Mouse (Mus musculus) MEL (cell line): ENCODE results near the gene Sik3. TPM values are rescaled to one million over a fixed set of nuclear protein-coding genes. Genes with fewer than 3 reads are reported as not detected.

Experiments used
- DNase-seq: peaks from one replicate; pipeline ENCODE4 v3.0.0; 2011; ENCODE audit warnings: low read depth, low spot score
- H3K27ac ChIP-seq: 2 replicates; pipeline ENCODE4 v1.5.1; 2012; ENCODE audit warnings: low read depth, mild to moderate bottlenecking, control low read depth, low read length, moderate library complexity; ENCODE audit not compliant: control insufficient read depth
- H3K27me3 ChIP-seq, 2 experiments: fragments of 150-350 bp in 1 of 2; sonication (generic) in 1 of 2; 2 replicates each; pipeline ENCODE4 v1.6.1; 2012; ENCODE audit warnings: low read length in 2 of 2, mild to moderate bottlenecking in 2 of 2, improper control_type of control experiment in 1 of 2, moderate library complexity in 1 of 2; ENCODE audit not compliant: insufficient read depth in 2 of 2, control insufficient read depth in 1 of 2
- H3K36me3 ChIP-seq, 2 experiments: 2 replicates each; pipeline ENCODE4 v1.6.1; 2012 to 2014; ENCODE audit warnings: low read length in 2 of 2, improper control_type of control experiment in 1 of 2, inconsistent platforms in 1 of 2, mild to moderate bottlenecking in 1 of 2; ENCODE audit not compliant: insufficient read depth in 2 of 2, control insufficient read depth in 1 of 2
- H3K4me1 ChIP-seq, 2 experiments: fragments of 150-350 bp in 1 of 2; sonication (generic) in 1 of 2; 2 replicates each; pipeline ENCODE4 v1.6.1; 2012; ENCODE audit warnings: low read length in 2 of 2, improper control_type of control experiment in 1 of 2, mild to moderate bottlenecking in 1 of 2; ENCODE audit not compliant: insufficient read depth in 2 of 2, control insufficient read depth in 1 of 2
- H3K4me3 ChIP-seq, 2 experiments: fragments of 150-350 bp in 1 of 2; sonication (generic) in 1 of 2; 2 replicates each; pipeline ENCODE4 v1.5.1; 2012; ENCODE audit warnings: low read depth in 2 of 2, low read length in 2 of 2, mild to moderate bottlenecking in 2 of 2, moderate library complexity in 2 of 2, control low read depth in 1 of 2, improper control_type of control experiment in 1 of 2; ENCODE audit not compliant: control insufficient read depth in 1 of 2, insufficient read depth in 1 of 2
- H3K79me2 ChIP-seq: 2 replicates; pipeline ENCODE4 v1.6.1; 2012; ENCODE audit warnings: mild to moderate bottlenecking, low read length, moderate library complexity; ENCODE audit not compliant: control insufficient read depth, poor library complexity, insufficient read depth
- H3K9ac ChIP-seq: 2 replicates; pipeline ENCODE4 v1.6.1; 2012; ENCODE audit warnings: low read depth, mild to moderate bottlenecking, control low read depth, low read length, moderate library complexity; ENCODE audit not compliant: control insufficient read depth, poor library complexity, severe bottlenecking
- H3K9me3 ChIP-seq: fragments of 150-350 bp; sonication (generic); replicated peaks from 2 replicates; pipeline ENCODE4 v1.6.1; 2012; ENCODE audit warnings: mild to moderate bottlenecking, low read length, improper control_type of control experiment, moderate library complexity; ENCODE audit not compliant: insufficient read depth
- ELF1 ChIP-seq: IDR thresholded peaks from 2 replicates; pipeline ENCODE4 v1.6.1; 2014; ENCODE audit warnings: low read depth, mild to moderate bottlenecking, inconsistent platforms, low read length, improper control_type of control experiment, moderate library complexity
- EP300 ChIP-seq, 2 experiments: IDR thresholded peaks; 2 replicates each; pipeline ENCODE4 v1.6.1; 2011; ENCODE audit warnings: improper control_type of control experiment in 2 of 2, low read length in 2 of 2, low read depth in 1 of 2, mild to moderate bottlenecking in 1 of 2
- GATA1 ChIP-seq: IDR thresholded peaks from 2 replicates; pipeline ENCODE4 v1.6.1; 2011; ENCODE audit warnings: low read depth, low read length, improper control_type of control experiment
- HCFC1 ChIP-seq: IDR thresholded peaks from 2 replicates; pipeline ENCODE4 v1.6.1; 2012; ENCODE audit warnings: low read depth, mild to moderate bottlenecking, inconsistent platforms, low read length, improper control_type of control experiment, moderate library complexity
- KAT2A ChIP-seq: conservative IDR thresholded peaks from 2 replicates; pipeline ENCODE4 v1.6.1; 2012; ENCODE audit warnings: low read depth, low read length, improper control_type of control experiment, inconsistent platforms
- MAFK ChIP-seq: IDR thresholded peaks from 2 replicates; pipeline ENCODE4 v1.6.1; 2011; ENCODE audit warnings: low read depth, mild to moderate bottlenecking, low read length, improper control_type of control experiment, borderline replicate concordance
- MAX ChIP-seq: IDR thresholded peaks from 2 replicates; pipeline ENCODE4 v1.6.1; 2011; ENCODE audit warnings: low read length, improper control_type of control experiment
- MAZ ChIP-seq: IDR thresholded peaks from 2 replicates; pipeline ENCODE4 v1.6.1; 2012; ENCODE audit warnings: low read depth, mild to moderate bottlenecking, inconsistent platforms, low read length, improper control_type of control experiment
- MXI1 ChIP-seq: IDR thresholded peaks from 2 replicates; pipeline ENCODE4 v1.6.1; 2011; ENCODE audit warnings: mild to moderate bottlenecking, low read depth, low read length, improper control_type of control experiment
- MYC ChIP-seq: IDR thresholded peaks from 2 replicates; pipeline ENCODE4 v1.6.1; 2011; ENCODE audit warnings: low read depth, mild to moderate bottlenecking, low read length, improper control_type of control experiment, moderate library complexity
- NELFE ChIP-seq: IDR thresholded peaks from 2 replicates; pipeline ENCODE4 v1.6.1; 2011; ENCODE audit warnings: low read depth, low read length, improper control_type of control experiment
- NRF1 ChIP-seq: IDR thresholded peaks from 2 replicates; pipeline ENCODE4 v1.6.1; 2014; ENCODE audit warnings: low read depth, mild to moderate bottlenecking, inconsistent platforms, low read length, improper control_type of control experiment, moderate library complexity; ENCODE audit not compliant: poor library complexity, insufficient read depth, severe bottlenecking
- POLR2A ChIP-seq, 2 experiments: IDR thresholded peaks; 2 replicates each; pipeline ENCODE4 v1.6.1; 2011 to 2012; ENCODE audit warnings: low read length in 2 of 2, mild to moderate bottlenecking in 2 of 2, control low read depth in 1 of 2, improper control_type of control experiment in 1 of 2, low read depth in 1 of 2, moderate library complexity in 1 of 2; ENCODE audit not compliant: control insufficient read depth in 1 of 2, insufficient read depth in 1 of 2, poor library complexity in 1 of 2
- POLR2AphosphoS2 ChIP-seq: IDR thresholded peaks from 2 replicates; pipeline ENCODE4 v1.6.1; 2011; ENCODE audit warnings: low read length, improper control_type of control experiment
- RAD21 ChIP-seq: IDR thresholded peaks from 2 replicates; pipeline ENCODE4 v1.6.1; 2011; ENCODE audit warnings: mild to moderate bottlenecking, low read depth, low read length, improper control_type of control experiment
- RCOR1 ChIP-seq: IDR thresholded peaks from 2 replicates; pipeline ENCODE4 v1.6.1; 2012; ENCODE audit warnings: low read depth, mild to moderate bottlenecking, inconsistent platforms, low read length, improper control_type of control experiment
- SIN3A ChIP-seq: IDR thresholded peaks from 2 replicates; pipeline ENCODE4 v1.6.1; 2012; ENCODE audit warnings: low read length, improper control_type of control experiment, inconsistent platforms
- TAL1 ChIP-seq: IDR thresholded peaks from 2 replicates; pipeline ENCODE4 v1.6.1; 2012; ENCODE audit warnings: mild to moderate bottlenecking, inconsistent platforms, low read length, moderate library complexity, mixed read lengths
- TBP ChIP-seq: IDR thresholded peaks from 2 replicates; pipeline ENCODE4 v1.8.0; 2011; ENCODE audit warnings: low read depth, low read length, improper control_type of control experiment
- TCF12 ChIP-seq: IDR thresholded peaks from 2 replicates; pipeline ENCODE4 v1.6.1; 2014; ENCODE audit warnings: low read depth, mild to moderate bottlenecking, inconsistent platforms, low read length, improper control_type of control experiment, moderate library complexity
- USF2 ChIP-seq, 2 experiments: IDR thresholded peaks; 2 replicates each; pipeline ENCODE4 v1.6.1; 2011 to 2012; ENCODE audit warnings: improper control_type of control experiment in 2 of 2, low read length in 2 of 2, borderline replicate concordance in 1 of 2, inconsistent platforms in 1 of 2, low read depth in 1 of 2, mild to moderate bottlenecking in 1 of 2; ENCODE audit not compliant: insufficient read depth in 1 of 2
- ZC3H11A ChIP-seq: IDR thresholded peaks from 2 replicates; pipeline ENCODE4 v1.6.1; 2012; ENCODE audit warnings: low read depth, mild to moderate bottlenecking, inconsistent platforms, low read length, improper control_type of control experiment
- ZKSCAN1 ChIP-seq: IDR thresholded peaks from 2 replicates; pipeline ENCODE4 v1.6.1; 2012; ENCODE audit warnings: low read depth, mild to moderate bottlenecking, inconsistent platforms, low read length, improper control_type of control experiment, moderate library complexity
- ZNF384 ChIP-seq: IDR thresholded peaks from 2 replicates; pipeline ENCODE4 v1.6.1; 2012; ENCODE audit warnings: low read depth, mild to moderate bottlenecking, inconsistent platforms, low read length, improper control_type of control experiment
- polyA plus RNA-seq, 2 experiments: library from polyadenylated mRNA; stranded (reverse) in 1 of 2; unstranded in 1 of 2; fragments of >175 nt in 1 of 2; fragments of >200 nt in 1 of 2; gene quantifications; 2 replicates each; pipeline versions ENCODE4 v1.2.1 to v1.2.4; 2012; ENCODE audit warnings: low replicate concordance in 2 of 2, low read depth in 1 of 2; ENCODE audit not compliant: insufficient read length in 2 of 2, insufficient read depth in 1 of 2, missing spikeins in 1 of 2
- total RNA-seq: library from RNA; depleted of rRNA; stranded (reverse); fragments of 300-350 nt; gene quantifications from 2 replicates; pipeline ENCODE4 v1.2.3, GENCODE M21; 2012

Sik3 gene
- total and polyA plus RNA-seq, 3 experiments, result 78.7 to 111 TPM; not detected in 1

GRCm38 (mm10) chr9:46198461-46198860, 185.8 kb downstream of the Sik3 start:
- Histone ChIP-seq H3K4me1 (no peaks in the 10 kb centered on the region), H3K36me3 (peaks cover 0 to 19% of the 10 kb centered on the region in 2 experiments; a peak in 2 of 4 replicates), H3K27me3 (no peaks in the 10 kb centered on the region), H3K4me3 (no peak overlapping the region), H3K9ac (no peak overlapping the region), H3K27ac (no peak overlapping the region), H3K9me3 (no peaks in the 10 kb centered on the region), H3K79me2 (no peaks in the 10 kb centered on the region)
- no peak for TF ChIP-seq SIN3A
- TF ChIP-seq MAFK, result no peak
- no peak for TF ChIP-seq NRF1
- no peak for TF ChIP-seq KAT2A
- TF ChIP-seq GATA1, result no peak
- no peak for TF ChIP-seq POLR2A (IDR thresholded peaks at IDR 0.05; ENCODE audit: control insufficient read depth in 1 of 2, insufficient read depth in 1 of 2, low read depth in 1 of 2, low read length in 2 of 2, poor library complexity in 1 of 2)
- no peak for TF ChIP-seq ELF1
- TF ChIP-seq NELFE, result no peak
- TF ChIP-seq MAX, result no peak
- no peak for TF ChIP-seq MXI1
- no peak for TF ChIP-seq MYC
- TF ChIP-seq TBP, result no peak
- no peak for TF ChIP-seq USF2 (IDR thresholded peaks at IDR 0.05; ENCODE audit: borderline replicate concordance in 1 of 2, insufficient read depth in 1 of 2, low read depth in 1 of 2, low read length in 2 of 2)
- TF ChIP-seq ZKSCAN1, result no peak
- no peak for TF ChIP-seq MAZ
- no peak for TF ChIP-seq EP300 (IDR thresholded peaks at IDR 0.05; ENCODE audit: low read depth in 1 of 2, low read length in 2 of 2)
- no peak for TF ChIP-seq TAL1
- no peak for DNase-seq

- H3K4me1 ChIP-seq, result no peaks in the 10 kb centered on the region
- no peak overlapping the region for H3K4me3 ChIP-seq
- no peak overlapping the region for H3K27ac ChIP-seq
- no peak for DNase-seq
- H3K27me3 ChIP-seq, result no peaks in the 10 kb centered on the region
- peaks cover 0 to 19% of the 10 kb centered on the region in 2 experiments; a peak in 2 of 4 replicates for H3K36me3 ChIP-seq
- TF ChIP-seq TCF12, result no peak
- TF ChIP-seq POLR2AphosphoS2, result no peak
- no peak for TF ChIP-seq ZC3H11A
- no peak for TF ChIP-seq RAD21
- no peak for TF ChIP-seq RCOR1
- TF ChIP-seq POLR2A (IDR thresholded peaks at IDR 0.05; ENCODE audit: control insufficient read depth in 1 of 2, insufficient read depth in 1 of 2, low read depth in 1 of 2, low read length in 2 of 2, poor library complexity in 1 of 2), result no peak
- no peak for TF ChIP-seq GATA1
- TF ChIP-seq KAT2A, result no peak
- TF ChIP-seq MYC, result no peak
- TF ChIP-seq ELF1, result no peak
- no peak for TF ChIP-seq TAL1
- no peak for TF ChIP-seq ZNF384
- no peak for TF ChIP-seq HCFC1
- H3K9me3 ChIP-seq, result no peaks in the 10 kb centered on the region
- H3K9ac ChIP-seq, result no peak overlapping the region
- no peaks in the 10 kb centered on the region for H3K79me2 ChIP-seq
Observed at GRCm38 (mm10) chr9:46198936-46199335, 186.3 kb downstream of the Sik3 start.
